Mouse (Mus musculus): ENCODE results near the gene Epb41. TPM values are rescaled to one million over a fixed set of nuclear protein-coding genes. Genes with fewer than 3 reads are reported as not detected.

Epb41 gene
- total RNA-seq, 1 experiment from 2014 or later, result 190 TPM

DNA sequence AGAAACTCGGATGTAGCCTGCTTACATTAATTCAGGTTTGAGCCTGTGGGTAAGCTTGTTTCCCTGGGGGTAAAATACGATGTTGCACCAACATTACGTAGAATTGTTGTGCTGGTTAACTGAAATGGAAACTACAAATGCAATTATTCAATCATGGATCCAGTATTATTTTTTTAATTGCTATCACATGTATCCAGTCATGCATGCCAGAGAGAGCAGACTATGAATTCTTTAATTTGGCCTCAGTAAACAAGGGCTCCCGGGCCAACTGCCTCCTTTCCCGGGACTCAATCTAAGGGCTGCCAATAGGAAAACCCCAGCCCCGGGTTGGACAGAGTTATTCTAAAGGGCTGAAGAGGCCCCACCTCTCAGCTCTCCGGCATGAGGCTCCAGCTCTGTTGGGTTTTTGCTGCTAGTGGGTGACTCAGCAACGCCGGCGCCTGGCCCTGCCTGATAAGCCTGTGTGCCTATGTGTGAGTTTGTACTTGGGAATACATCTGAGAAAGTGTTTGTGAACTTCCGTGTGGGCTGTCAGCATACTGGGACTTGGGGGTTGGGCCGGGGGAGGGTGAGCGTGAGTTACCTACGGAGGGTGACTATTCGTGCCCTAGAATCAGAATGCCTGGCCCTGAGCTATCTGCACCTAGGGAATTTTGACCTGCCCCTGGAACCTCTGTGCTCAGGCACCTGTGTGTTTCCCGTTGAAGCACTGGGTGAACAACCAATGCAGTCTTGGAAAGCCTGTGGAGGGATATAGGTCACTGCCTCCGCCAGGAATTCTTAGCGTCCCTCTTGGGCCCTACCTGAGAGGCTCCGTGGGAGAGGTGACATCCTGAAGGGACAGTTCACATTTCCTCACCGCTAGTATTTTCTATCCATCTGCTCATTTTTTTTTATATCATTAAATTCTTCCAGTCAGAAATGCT is 1.6 kb upstream of the Epb41 start:
- ATAC-seq (ENCODE audit: extremely low read depth, insufficient number of reproducible peaks, low FRiP score, poor library complexity, severe bottlenecking), result no peak

DNA sequence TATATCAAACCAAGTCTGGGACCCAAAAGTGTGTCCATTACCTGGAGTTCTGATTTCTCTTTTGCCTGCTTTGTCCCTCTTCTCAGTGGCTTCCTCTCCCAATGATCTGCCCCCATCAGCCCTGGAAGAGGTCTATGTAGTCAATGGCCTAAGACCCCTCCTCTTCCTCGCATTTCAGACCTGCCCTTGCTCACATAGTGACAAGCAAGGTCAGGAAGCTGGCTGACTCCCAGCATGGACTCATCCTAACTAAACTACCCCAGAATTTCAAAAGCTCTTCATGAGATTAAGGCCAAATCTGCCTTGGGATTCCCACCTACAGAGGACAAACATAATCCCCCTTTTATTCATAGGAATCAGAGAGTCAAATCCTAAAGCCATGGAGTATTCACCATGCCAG is 675 bp upstream of the Epb41 start:
- no peak for ATAC-seq (ENCODE audit: extremely low read depth, insufficient number of reproducible peaks, low FRiP score, poor library complexity, severe bottlenecking)

DNA sequence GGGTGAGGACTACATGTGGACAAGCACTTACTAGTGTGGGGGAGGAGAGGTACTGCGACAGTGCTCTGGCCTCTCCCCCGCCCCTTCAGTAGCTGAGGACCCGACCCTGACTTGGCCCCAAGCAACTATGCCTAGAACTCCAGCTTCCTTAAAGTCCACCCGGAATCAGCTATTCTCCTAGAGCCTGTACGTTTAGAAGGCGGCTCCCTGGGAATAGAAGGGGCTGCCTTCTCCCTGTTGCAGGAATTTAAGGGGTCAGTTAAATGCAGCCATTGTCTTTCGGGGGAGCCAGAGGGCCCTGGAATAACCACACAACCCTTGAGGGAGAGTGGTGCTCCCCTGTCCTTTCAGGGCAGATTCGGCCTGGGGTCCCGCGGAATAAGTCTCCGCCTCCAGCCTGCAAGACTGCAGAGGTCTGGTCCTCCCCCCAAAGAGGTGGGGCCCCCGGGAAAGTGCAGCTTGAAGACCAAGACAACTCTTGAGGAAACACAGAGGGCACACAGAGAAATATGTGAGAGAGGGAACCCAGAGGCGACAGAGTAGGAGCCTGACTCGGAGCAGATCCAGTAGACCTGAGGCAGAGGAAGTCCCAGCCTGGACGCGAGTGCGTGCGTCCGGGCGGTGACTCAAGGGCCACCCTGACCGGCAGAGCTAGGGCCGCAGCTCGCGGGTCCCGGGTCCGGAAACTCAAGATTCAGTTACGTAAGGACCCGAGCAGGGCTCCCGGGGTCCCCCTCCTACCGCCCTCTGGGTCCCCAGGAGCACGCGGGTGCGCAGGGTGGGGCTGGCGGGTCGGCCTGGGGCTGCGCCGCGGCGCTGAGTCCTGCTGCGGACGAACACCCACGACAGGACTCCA is 816 bp downstream of the Epb41 start, which contains the start of gene Gm10300:
Gene Gm10300, plus strand, starts transcription at position 621 of the 856 bp plus-strand sequence.
- ATAC-seq (ENCODE audit: extremely low read depth, insufficient number of reproducible peaks, low FRiP score, poor library complexity, severe bottlenecking), result no peak

DNA sequence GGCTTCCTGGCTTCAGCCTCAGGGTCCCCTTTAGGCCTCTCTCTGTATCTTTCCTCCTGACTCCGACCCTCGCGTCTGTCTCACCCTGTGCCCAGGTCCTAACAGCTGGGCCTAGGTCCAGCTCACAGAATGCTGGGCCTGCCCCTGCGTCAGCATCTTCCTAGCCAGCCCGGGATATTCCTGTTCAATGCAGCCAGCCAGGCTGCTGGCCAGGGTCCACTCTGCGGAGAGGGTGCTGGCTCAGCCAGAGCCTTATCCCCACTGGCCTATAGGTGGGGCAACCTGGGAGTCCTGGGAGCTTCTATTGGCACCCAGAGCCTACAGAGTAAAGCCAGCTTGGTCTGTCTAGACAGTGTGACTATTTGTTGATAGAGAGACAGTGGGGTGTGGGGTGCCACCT is 2.2 kb downstream of the Epb41 start:
- ATAC-seq (ENCODE audit: extremely low read depth, insufficient number of reproducible peaks, low FRiP score, poor library complexity, severe bottlenecking), result no peak

DNA sequence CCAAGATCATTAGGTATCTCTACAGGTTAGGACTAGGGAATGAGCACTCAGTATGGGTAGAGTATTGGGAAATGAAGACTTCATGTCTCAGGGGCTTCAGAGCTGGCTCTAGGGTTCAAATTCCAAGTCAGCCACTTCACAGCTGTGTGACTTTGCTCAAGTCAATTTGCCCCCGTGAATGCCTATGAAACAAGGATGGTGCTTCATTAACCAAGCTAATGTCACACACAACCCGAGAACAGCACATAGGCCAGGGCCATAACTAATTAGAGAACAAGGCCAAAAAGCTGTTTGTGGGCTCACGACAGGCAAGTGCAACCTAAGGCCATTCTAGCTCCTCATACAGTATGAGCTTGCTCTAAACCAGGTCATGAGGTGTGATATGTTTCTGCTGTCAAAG is 3.0 kb downstream of the Epb41 start:
- no peak for ATAC-seq (ENCODE audit: extremely low read depth, insufficient number of reproducible peaks, low FRiP score, poor library complexity, severe bottlenecking)

DNA sequence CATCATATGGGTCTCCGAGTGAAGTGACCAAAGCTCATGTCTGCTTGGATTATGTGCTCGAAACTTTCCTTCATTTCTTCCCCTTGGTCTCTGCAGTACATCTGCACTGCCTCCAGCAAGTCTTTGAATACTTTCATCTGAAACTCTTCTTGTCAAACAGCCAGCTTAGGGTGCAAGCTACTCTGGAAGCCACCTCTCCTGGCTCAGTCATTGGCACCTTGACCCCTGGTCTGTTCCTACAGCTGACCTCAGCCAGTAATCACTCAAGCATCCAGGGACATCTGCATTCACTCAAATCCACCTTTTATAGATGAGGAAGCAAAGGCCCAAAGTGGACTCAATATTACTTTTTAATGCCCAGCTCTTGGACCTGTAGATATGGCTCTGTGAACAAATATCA is 3.4 kb downstream of the Epb41 start:
- no peak for ATAC-seq (ENCODE audit: extremely low read depth, insufficient number of reproducible peaks, low FRiP score, poor library complexity, severe bottlenecking)

DNA sequence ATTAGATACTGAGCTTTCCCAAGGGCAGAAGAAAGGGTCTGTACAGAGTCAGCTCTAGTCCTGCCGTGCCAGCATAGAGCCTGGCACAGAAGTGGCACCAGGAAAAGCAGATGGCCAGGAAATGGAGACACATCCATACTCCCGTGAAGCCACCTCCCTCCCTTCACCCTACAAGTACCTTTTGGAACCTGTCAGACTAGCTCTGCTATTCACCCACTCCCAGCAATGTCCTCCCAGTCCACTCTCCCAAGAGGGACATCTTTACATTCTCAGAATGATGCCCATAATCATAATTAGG is 7.2 kb downstream of the Epb41 start:
- ATAC-seq (ENCODE audit: extremely low read depth, insufficient number of reproducible peaks, low FRiP score, poor library complexity, severe bottlenecking), result no peak

DNA sequence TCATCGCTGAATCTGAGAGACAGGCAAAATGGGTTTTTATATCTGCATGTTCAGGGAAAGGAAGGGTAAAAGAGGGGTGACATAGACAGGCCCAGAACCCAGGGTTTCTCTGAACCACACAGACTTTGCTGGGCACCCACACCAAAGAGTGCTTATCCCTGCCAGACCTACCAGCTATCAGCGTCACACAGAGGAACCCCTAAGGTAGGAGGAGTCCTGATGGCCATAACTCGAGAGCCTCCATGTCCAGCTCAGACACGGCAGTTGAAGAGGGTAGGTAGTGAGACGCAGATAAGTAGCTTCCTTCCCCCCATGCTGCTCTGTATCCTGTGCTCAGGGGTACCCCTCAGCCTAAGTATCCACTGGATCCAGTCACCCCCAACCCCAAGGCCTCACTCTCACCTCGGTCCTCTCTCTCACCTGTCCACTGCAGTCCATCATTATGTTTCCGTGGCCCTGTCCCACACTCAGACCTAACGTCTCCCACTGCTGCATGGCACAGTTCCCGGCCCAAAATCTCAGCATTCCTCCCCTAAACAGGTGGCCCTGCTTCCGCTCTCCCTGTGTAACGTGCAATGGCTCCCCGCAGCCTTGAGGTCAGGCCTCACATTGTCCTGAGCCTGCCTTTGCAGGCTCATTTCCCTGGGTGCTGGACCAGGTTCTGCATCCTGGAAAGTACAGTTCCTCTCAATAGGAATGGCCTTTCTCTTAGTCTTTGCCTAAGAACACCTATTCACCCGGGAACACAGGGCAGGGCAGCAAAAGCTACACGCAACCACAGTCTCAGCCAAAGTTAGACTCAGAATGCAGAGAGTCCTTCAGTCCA is 7.8 kb downstream of the Epb41 start:
- ATAC-seq (ENCODE audit: extremely low read depth, insufficient number of reproducible peaks, low FRiP score, poor library complexity, severe bottlenecking), result no peak

DNA sequence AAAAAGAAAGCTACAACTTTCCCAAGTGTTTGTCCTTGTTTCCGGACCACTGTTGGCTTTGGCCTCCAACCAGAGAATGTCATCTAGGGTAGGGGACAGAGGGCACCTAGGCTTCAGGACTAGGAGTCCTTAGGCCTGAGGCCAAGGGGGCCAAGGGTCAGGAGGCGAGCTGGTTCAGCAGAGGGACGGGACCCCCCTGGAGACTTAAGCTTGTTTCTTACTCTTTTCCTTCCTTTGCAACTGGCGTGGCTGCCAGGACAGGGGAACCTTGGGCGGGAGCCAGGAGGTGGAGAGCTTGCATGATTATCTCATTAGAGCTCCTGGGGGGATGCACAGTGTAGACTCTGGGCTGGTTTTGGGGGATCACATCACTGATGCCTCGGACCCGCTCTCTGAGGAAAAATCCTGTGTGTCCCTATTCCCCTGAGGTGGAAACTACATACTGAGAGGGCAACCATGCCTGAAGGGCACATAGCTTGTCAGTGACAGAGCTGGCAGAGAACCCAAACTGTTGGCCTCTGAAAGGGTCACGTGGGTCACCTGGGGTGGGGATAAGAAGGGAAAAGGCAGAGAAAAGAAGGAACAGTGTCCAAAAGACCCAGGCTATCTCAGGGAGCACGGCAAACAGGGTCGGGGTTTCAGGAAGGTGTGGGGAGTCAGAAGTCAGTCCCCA is 8.9 kb downstream of the Epb41 start:
- ATAC-seq (ENCODE audit: extremely low read depth, insufficient number of reproducible peaks, low FRiP score, poor library complexity, severe bottlenecking), result no peak

DNA sequence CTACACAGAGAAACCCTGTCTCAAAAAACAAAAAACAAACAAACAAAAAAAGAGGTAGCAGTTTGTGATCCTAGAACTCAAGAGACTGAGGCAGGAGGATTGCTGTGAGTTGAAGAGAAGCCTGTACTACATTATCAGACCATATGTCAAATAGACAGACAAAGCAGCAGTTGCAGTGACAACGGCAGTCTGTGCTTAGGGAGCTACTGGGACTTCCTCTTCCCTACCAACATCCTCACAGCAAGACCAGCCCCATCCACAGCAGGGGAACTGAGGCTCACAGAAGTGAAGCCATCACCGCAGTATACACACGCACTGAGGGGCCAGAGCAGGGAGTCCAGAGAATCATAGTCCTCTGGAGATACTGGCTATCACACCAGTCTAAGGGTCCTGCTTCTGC is 9.5 kb downstream of the Epb41 start:
- ATAC-seq (ENCODE audit: extremely low read depth, insufficient number of reproducible peaks, low FRiP score, poor library complexity, severe bottlenecking), result peak; percentile 33; the same call in 1 of the 2 replicates

DNA sequence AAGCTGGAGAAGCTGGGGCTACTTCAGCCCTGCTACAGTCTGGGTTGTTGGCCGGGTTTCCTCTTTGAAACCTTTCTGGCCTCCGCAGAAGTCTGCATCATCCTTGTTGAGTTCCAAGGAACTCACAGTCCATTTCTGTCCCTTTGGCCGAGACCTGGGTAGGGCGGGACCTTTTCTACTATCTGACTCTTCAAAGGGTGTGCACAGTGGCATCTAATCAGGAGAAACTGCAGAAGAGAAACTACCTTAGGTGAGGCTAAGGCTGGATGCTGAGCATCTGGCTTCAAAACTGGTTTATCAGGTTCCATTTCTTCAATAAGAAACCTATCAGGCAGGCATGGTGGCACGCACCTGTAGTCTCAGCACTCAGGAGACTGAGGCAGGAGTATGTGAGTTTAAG is 10.6 kb downstream of the Epb41 start:
- ATAC-seq (ENCODE audit: extremely low read depth, insufficient number of reproducible peaks, low FRiP score, poor library complexity, severe bottlenecking), result no peak

DNA sequence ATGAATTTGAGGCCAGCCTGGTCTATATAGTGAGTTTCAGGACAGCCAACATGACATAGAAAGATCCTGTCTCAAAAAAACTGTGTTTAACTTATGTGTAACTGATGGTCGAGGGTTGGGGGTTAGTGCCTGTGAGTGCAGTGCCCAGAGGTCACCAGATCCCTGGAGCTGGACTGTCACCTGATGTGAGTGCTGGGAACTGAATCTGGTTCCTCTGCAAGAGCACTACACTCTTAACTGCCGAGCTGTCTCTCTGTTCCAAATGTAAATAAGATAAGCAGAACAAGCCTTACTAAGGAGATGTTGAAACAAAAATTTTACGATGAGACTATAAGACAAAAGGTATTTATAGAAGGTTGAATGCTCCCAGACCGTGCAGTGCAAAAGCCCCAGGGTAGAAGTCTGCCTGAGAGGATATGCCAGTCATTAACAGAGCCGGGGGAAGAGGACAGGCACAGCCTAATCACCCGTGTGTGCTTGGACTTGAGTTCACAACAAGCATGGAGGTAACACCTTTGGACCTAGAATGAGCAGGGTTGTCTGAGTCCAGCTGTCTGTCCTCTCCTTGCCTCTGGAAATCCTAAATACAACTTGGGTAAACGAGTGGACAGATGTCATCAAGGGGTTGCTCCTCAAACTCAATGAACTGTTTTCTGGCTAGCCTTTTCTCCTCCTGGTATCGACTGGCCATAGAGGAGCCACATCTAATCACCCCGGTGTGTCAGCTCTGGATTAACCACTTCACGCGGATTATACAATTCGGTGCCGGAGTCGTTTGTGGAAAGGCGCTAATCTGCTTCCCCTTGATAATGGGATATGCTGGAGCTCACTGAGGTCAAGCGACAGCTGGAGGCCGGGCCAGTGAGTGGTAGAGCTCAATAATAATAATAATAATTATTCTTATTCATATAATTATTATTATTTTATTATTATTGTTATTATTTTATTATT is 11.9 kb downstream of the Epb41 start:
- ATAC-seq (ENCODE audit: extremely low read depth, insufficient number of reproducible peaks, low FRiP score, poor library complexity, severe bottlenecking), result no peak

DNA sequence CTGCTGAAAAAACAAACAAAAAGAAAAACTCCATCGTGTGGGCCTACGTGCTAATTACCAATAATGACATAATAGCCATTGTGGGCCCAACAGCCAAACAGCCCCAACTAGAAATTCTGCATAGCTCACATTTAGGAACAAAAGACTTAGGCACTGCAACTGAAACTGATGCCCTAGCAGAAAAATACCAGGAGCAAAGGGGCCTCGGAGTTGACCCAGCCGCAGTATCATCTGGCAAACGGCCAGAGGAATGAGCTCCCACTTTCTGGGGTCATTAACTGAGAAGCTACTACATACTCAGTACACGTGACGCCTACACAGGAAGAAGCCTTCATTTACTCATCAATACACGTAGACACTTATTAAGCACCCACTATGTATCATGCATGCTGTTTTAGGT is 12.8 kb downstream of the Epb41 start:
- no peak for ATAC-seq (ENCODE audit: extremely low read depth, insufficient number of reproducible peaks, low FRiP score, poor library complexity, severe bottlenecking)

DNA sequence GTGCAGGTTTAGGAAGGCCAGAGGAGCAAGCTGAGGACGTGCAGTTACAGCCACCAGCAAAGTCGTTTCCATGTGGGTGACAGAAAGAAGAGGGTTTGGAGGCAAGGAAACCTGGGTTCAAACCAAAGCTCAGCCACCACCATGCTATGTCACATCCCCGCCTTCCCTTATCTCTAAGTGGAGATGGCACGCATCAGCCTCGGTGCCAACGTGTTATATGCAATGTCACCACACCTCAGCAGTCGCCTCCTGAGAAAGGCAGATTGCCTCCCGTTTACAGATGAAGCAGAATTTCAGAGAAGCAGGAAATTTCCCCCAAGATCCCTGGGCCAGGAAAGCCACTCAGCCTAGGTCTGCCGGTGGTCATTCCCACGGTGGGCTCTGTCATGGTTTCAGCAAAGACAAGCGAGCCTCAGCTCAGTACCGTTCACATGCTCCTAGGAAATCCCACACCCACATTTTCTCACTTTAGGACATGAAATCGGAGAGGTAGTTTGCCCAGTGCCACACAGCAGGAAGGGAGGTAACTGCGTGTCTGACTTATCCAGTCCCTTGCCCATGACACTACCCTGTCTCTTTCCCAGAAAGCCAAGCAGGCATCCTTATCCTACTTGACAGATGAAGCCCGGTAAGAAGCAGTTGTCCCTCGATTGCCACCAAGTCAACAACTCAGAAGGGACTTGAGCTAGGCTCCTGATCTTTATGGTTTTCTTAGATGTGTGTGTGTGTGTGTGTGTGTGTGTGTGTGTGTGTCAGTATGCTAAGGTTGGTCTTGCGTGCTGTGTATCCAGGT is 14.9 kb downstream of the Epb41 start:
- 0 out of 2 replicates have a peak, but pooled peaks have one; percentile 18 for ATAC-seq (ENCODE audit: extremely low read depth, insufficient number of reproducible peaks, low FRiP score, poor library complexity, severe bottlenecking)

DNA sequence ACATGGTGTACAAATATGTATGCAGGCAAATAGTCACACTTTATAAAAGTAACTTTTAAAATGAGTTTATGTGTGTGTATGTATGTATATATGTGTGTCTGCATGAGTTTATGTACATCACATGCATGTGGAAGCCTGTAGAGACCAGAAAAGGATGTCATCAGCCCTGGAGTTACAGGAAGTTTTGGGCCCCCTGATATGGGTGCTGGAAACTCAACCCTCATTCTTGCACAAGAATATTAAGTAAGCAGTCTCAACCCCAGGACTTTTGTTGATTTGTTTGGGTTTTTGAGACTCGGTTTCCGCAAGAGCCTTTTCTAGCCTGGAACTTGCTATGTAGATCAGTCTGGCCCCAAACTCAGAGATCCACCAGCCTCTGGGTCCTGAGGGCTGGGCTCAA is 15.6 kb downstream of the Epb41 start:
- no peak for ATAC-seq (ENCODE audit: extremely low read depth, insufficient number of reproducible peaks, low FRiP score, poor library complexity, severe bottlenecking)

DNA sequence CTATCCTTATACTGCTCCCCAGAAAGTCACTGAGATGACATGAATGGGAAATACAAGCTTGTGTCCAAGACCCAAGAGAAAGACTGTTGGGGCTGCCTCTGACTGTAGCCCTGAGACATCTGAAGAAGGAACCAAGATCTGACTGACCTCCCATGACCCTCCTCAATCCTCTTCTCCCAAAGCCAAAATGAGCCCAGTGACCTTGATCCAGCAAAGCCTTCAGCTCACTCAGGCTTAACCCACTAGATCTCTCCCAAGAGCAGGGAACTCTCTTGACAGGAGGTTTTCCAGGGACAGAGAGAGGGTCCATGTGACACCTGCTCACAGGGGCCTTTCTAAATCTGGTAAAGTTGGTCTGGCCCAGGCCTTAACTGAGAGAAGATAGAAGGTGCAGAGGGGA is 17.8 kb downstream of the Epb41 start:
- ATAC-seq (ENCODE audit: extremely low read depth, insufficient number of reproducible peaks, low FRiP score, poor library complexity, severe bottlenecking), result no peak
